Mouse (Mus musculus): ENCODE data around the gene Slc35f5.

- TF ChIP-seq CTCF (conservative IDR thresholded peaks at IDR 0.05; ENCODE audit: low read length) (peak; percentile 77), NANOG (IDR thresholded peaks at IDR 0.05; ENCODE audit: borderline replicate concordance, low read length) (no peak)
Observed at GRCm38 (mm10) chr1:125519107-125519611, 41.2 kb upstream of the Slc35f5 start.

All from E14TG2a.4 (cell line).